Mouse (Mus musculus) forebrain, postnatal 0 days (tissue): Measurements from ENCODE around the gene Mrpl43. TPM values are rescaled to one million over a fixed set of nuclear protein-coding genes. Genes with fewer than 3 reads are reported as not detected.

Source experiments
- ATAC-seq: fragments of 200-750 bp; cut with Nextera tagmentation; 2 replicates; pipeline ENCODE4 v1.8.0; 2017; ENCODE audit warnings: mild to moderate bottlenecking, moderate library complexity
- DNase-seq: peaks from one replicate; pipeline ENCODE4 v3.0.0-alpha.2; 2015
- H3K27ac ChIP-seq: fragments of 300-500 bp; sonication (generic); 2 replicates; pipeline ENCODE4 v1.5.1; 2014; ENCODE audit warnings: low read depth, mild to moderate bottlenecking, antibody characterized with exemption, low read length, moderate library complexity, mixed read lengths
- H3K27me3 ChIP-seq: fragments of 300-500 bp; sonication (generic); 2 replicates; pipeline ENCODE4 v1.6.1; 2014; ENCODE audit warnings: mild to moderate bottlenecking, low read length, mixed read lengths; ENCODE audit not compliant: insufficient read depth
- H3K36me3 ChIP-seq: fragments of 300-500 bp; sonication (generic); 2 replicates; pipeline ENCODE4 v1.6.1; 2014; ENCODE audit warnings: mild to moderate bottlenecking, moderate library complexity; ENCODE audit not compliant: insufficient read depth
- H3K4me1 ChIP-seq: fragments of 300-500 bp; sonication (generic); 2 replicates; pipeline ENCODE4 v1.6.1; 2014; ENCODE audit warnings: antibody characterized with exemption; ENCODE audit not compliant: insufficient read depth
- H3K4me2 ChIP-seq: fragments of 300-500 bp; sonication (generic); 2 replicates; pipeline ENCODE4 v1.6.1; 2014; ENCODE audit warnings: low read depth, mild to moderate bottlenecking, moderate library complexity
- H3K4me3 ChIP-seq: fragments of 300-500 bp; sonication (generic); 2 replicates; pipeline ENCODE4 v1.5.1; 2014; ENCODE audit warnings: low read depth, low read length, mixed read lengths
- H3K9ac ChIP-seq: fragments of 300-500 bp; sonication (generic); 2 replicates; pipeline ENCODE4 v1.6.1; 2014; ENCODE audit warnings: mild to moderate bottlenecking
- H3K9me3 ChIP-seq: fragments of 300-500 bp; sonication (generic); 2 replicates; pipeline ENCODE4 v1.6.1; 2016; ENCODE audit warnings: low read length
- CTCF ChIP-seq: sonication (generic); IDR thresholded peaks from 2 replicates; pipeline ENCODE4 v1.5.1; 2016; ENCODE audit warnings: antibody characterized with exemption, control low read depth, low read depth
- WGBS: fragments of 180-500 bp; shearing (Covaris S2); extraction: QIAGEN DNeasy Blood & Tissue Kit; methylation state at CpG from one replicate; pipeline ENCODE4 v1.1.7; 2014; 5-methylcytosine and 5-hydroxymethylcytosine counted together
- polyA plus RNA-seq: library from polyadenylated mRNA; unstranded; fragments of >200 nt; fragmentation: Nextera tagmentation; extraction: Ambion mirVana; gene quantifications from 2 replicates; pipeline ENCODE4 v1.2.1, GENCODE M21; 2015
- total RNA-seq: library from RNA; depleted of rRNA; stranded (reverse); fragments of >200 nt; gene quantifications from 2 replicates; pipeline ENCODE4 v1.2.3, GENCODE M21; 2014; rRNA removed

The Mrpl43 gene
- total and polyA plus RNA-seq, 2 experiments from 2014 or later = 62.2 to 99.2 TPM

DNA sequence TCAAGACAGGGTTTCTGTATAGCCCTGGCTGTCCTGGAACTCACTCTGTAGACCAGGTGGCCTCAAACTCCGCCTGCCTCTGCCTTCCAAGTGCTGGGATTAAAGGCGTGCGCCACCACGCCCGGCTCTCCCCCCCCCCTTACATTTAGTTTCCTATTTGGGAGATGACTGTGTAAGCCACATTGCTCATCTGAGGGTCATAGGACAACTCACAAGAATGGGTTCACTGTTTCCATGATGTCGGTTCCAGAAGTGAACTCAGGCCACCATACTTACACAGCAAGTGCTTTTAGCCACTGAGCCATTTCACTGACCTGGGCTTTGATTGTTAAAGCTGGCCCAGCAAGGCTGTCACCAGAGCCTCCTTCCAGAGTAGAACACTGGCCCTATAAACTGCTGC lies 29.1 kb downstream of the Mrpl43 start:
- Histone ChIP-seq H3K4me3 (no peak overlapping the region), H3K27me3 (no peaks in the 10 kb centered on the region), H3K9me3 (no peaks in the 10 kb centered on the region), H3K4me1 (no peaks in the 10 kb centered on the region), H3K27ac (no peak overlapping the region), H3K9ac (no peak overlapping the region), H3K4me2 (no peak overlapping the region), H3K36me3 (peaks cover 78% of the 10 kb centered on the region)
- 95% methylated on average over 6 of the region's 6 CpGs for WGBS
- ATAC-seq = no peak
- TF ChIP-seq CTCF = no peak
- no peak for DNase-seq

DNA sequence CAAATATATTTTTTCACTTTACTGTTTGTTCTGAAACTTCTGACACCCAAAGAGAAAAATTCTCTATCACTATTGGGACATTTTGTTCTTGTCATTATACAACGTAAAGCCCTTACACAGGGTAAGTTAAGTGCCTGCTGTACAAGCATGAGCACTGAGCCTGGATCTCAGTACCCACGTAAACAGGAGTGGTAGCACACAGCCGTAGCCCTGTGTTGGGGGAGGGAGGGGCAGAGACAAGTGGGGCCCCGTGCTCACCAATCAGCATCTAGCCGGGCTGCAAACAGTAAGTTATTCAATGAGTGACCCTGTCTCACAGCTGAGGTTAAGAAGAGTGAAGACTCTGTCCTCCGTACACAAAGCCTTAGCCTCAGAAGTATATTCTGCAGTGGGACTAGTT lies 29.6 kb downstream of the Mrpl43 start:
- DNase-seq (no peak), ATAC-seq (no peak)
- Histone ChIP-seq H3K27me3 (no peaks in the 10 kb centered on the region), H3K4me2 (no peak overlapping the region), H3K9me3 (no peaks in the 10 kb centered on the region), H3K36me3 (peaks cover 82% of the 10 kb centered on the region), H3K4me3 (no peak overlapping the region), H3K9ac (no peak overlapping the region), H3K4me1 (no peaks in the 10 kb centered on the region), H3K27ac (no peak overlapping the region)
- TF ChIP-seq CTCF = no peak
- 84% methylated on average over 6 of the region's 6 CpGs for WGBS

DNA sequence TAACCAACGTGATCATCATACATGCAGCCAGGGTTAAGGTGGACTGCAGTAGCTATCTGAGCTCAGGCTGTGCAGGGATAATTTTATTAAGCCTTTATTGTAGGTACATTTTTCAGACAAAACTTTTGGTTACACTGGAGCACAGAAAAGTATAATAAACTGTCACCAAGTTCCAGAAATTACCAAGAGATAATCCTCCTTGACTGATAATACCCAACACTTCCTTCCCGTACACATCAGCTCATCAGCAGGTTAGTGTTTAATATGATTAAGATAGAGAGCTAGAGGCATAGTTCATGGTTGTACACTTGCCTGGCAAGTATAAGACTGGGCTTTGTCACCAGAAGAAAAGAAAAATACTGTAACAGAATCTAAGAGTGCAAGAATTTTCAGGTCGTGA lies 37.9 kb downstream of the Mrpl43 start:
- TF ChIP-seq CTCF = no peak
- H3K4me2 ChIP-seq = no peak overlapping the region
- H3K36me3 ChIP-seq = peaks cover 77% of the 10 kb centered on the region
- DNase-seq (no peak), ATAC-seq (no peak)
- 97% methylated on average over 3 of the region's 3 CpGs for WGBS
- no peaks in the 10 kb centered on the region for H3K9me3 ChIP-seq
- no peak overlapping the region for H3K27ac ChIP-seq
- no peaks in the 10 kb centered on the region for H3K27me3 ChIP-seq
- H3K9ac ChIP-seq = no peak overlapping the region
- H3K4me1 ChIP-seq = no peaks in the 10 kb centered on the region
- no peak overlapping the region for H3K4me3 ChIP-seq

DNA sequence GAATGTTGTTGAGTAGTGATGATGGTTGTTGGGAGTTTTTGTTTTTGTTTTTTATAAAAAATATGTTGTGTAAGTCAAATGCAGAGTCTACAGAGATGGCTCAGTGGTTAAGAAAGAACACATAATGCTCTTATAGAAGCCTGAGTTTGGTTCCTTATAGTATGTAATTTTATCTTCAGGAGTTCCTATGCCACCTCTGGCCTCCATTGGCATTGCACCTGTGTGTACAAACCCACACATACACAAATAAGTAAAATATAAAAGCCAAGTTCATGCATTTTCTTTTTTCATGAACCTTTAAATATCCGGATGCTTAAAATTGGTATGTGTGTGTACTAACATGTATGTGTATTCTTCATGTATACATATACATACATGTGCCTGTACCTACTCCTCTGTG lies 40.3 kb downstream of the Mrpl43 start:
- Histone ChIP-seq H3K9me3 (no peaks in the 10 kb centered on the region), H3K4me3 (no peak overlapping the region), H3K27me3 (no peaks in the 10 kb centered on the region), H3K4me1 (no peaks in the 10 kb centered on the region), H3K4me2 (no peak overlapping the region), H3K27ac (no peak overlapping the region), H3K9ac (no peak overlapping the region), H3K36me3 (peaks cover 72% of the 10 kb centered on the region)
- TF ChIP-seq CTCF = no peak
- ATAC-seq = no peak
- WGBS = 96% methylated on average over 1 of the region's 1 CpGs
- DNase-seq = no peak

DNA sequence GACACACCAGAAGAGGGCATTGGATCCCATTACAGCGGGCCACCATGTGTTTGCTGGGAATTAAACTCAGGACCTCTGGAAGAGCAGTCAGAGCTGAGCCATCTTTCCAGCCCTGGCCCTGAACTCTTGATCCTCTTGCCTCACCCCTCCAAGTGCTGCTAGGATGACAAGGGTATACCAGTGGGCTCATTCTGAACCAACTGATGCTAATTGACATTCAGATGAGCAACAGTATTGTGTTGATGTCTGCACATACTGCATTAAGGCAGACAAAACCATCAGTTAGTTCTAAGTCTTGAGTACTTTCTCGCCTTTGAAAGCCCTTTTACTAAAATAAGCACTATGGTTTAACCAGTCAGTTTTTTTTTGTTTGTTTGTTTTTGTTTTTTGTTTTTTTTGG lies 46.6 kb downstream of the Mrpl43 start:
- Histone ChIP-seq H3K36me3 (peaks cover 71% of the 10 kb centered on the region), H3K4me3 (no peak overlapping the region), H3K9ac (no peak overlapping the region), H3K27me3 (no peaks in the 10 kb centered on the region), H3K4me1 (no peaks in the 10 kb centered on the region), H3K27ac (no peak overlapping the region), H3K9me3 (no peaks in the 10 kb centered on the region), H3K4me2 (no peak overlapping the region)
- no peak for TF ChIP-seq CTCF
- 96% methylated on average over 2 of the region's 2 CpGs for WGBS
- DNase-seq (no peak), ATAC-seq (no peak)

Other genes with a start within 250 kb of the Mrpl43 start
- gene Slf2, start 75.3 kb downstream of the Mrpl43 start, total RNA-seq = 42.7 and 50.0 TPM in 2 replicates
- gene Slf2, start 75.3 kb downstream of the Mrpl43 start, polyA plus RNA-seq = 11.1 and 16.1 TPM in 2 replicates
- gene Sema4g, start 17.3 kb downstream of the Mrpl43 start, total RNA-seq = 35.9 and 54.7 TPM in 2 replicates
- gene Sema4g, start 17.3 kb downstream of the Mrpl43 start, polyA plus RNA-seq = 8.2 and 12.1 TPM in 2 replicates
- 7.7 and 8.6 TPM in 2 replicates for gene Twnk, start 779 bp downstream of the Mrpl43 start, total RNA-seq
- gene Twnk, start 779 bp downstream of the Mrpl43 start, polyA plus RNA-seq = 8.8 and 10.8 TPM in 2 replicates
- 26.6 and 29.3 TPM in 2 replicates for gene Lzts2, start 8.0 kb upstream of the Mrpl43 start, total RNA-seq
- 14.6 and 15.0 TPM in 2 replicates for gene Lzts2, start 8.0 kb upstream of the Mrpl43 start, polyA plus RNA-seq
- gene Pdzd7, start 39.3 kb upstream of the Mrpl43 start, total RNA-seq = 5.2 and 6.4 TPM in 2 replicates
- gene Pdzd7, start 39.3 kb upstream of the Mrpl43 start, polyA plus RNA-seq = 1.6 and 1.9 TPM in 2 replicates
- gene Sfxn3, start 41.1 kb upstream of the Mrpl43 start, total RNA-seq = 50.7 and 53.1 TPM in 2 replicates
- 93.3 and 106 TPM in 2 replicates for gene Sfxn3, start 41.1 kb upstream of the Mrpl43 start, polyA plus RNA-seq
- 1.8 and 6.1 TPM in 2 replicates for gene Kazald1, start 68.8 kb upstream of the Mrpl43 start, total RNA-seq
- 1.4 and 1.7 TPM in 2 replicates for gene Kazald1, start 68.8 kb upstream of the Mrpl43 start, polyA plus RNA-seq
- not detected in 2 replicates for gene Tlx1, start 144.2 kb upstream of the Mrpl43 start, total RNA-seq
- gene Tlx1, start 144.2 kb upstream of the Mrpl43 start, polyA plus RNA-seq = not detected in 2 replicates
- gene Lbx1, start 229.4 kb upstream of the Mrpl43 start, total RNA-seq = not detected in 2 replicates
- gene Lbx1, start 229.4 kb upstream of the Mrpl43 start, polyA plus RNA-seq = not detected in 2 replicates